Mouse (Mus musculus): ENCODE measurements around the gene Ubqln4. TPM values are rescaled to one million over a fixed set of nuclear protein-coding genes. Genes with fewer than 3 reads are reported as not detected.
"Not testable (repeated sequence)": the region's sequence is repeated elsewhere in the genome, so short reads cannot be mapped to it uniquely, and the experiment has no call there.

The Ubqln4 gene
- total RNA-seq, 2 experiments from 2014 or later, result 91.2 to 91.6 TPM

- intact Hi-C loops (cut with DNase I), result no loop called here
- DNase-seq (ENCODE audit: low spot score in 2 of 2), result no peak
These were observed 32.2 kb downstream of the Ubqln4 start for GRCm38 (mm10) chr3:88585769-88586168.

GRCm38 (mm10) chr3:88586640-88587039 lies 33.1 kb downstream of the Ubqln4 start:
- intact Hi-C loops (cut with DNase I), result no loop called here
- DNase-seq (ENCODE audit: low spot score in 2 of 2), result no peak

- DNase-seq (ENCODE audit: low spot score in 2 of 2), result no peak
- intact Hi-C loops (cut with DNase I), result no loop called here
These were observed 36.7 kb downstream of the Ubqln4 start for GRCm38 (mm10) chr3:88590246-88590645.

- no peak for DNase-seq (ENCODE audit: low spot score in 2 of 2)
- intact Hi-C loops (cut with DNase I), result no loop called here
These were observed 37.5 kb downstream of the Ubqln4 start for GRCm38 (mm10) chr3:88591044-88591443.

GRCm38 (mm10) chr3:88591950-88592731 lies 38.6 kb downstream of the Ubqln4 start:
- peak; percentile 49 to 64 for DNase-seq (ENCODE audit: low spot score in 2 of 2)

GRCm38 (mm10) chr3:88592942-88593576 lies 39.5 kb downstream of the Ubqln4 start:
- no peak for DNase-seq (ENCODE audit: low spot score in 2 of 2)
- intact Hi-C loops (cut with DNase I), result no loop called here

More at GRCm38 (mm10) chr3:88591950-88592731, 38.6 kb downstream of the Ubqln4 start:
- intact Hi-C loops (cut with DNase I), result no loop called here

- intact Hi-C loops (cut with DNase I), result no loop called here
- DNase-seq (ENCODE audit: low spot score in 2 of 2), result no peak
These were observed 40.5 kb downstream of the Ubqln4 start for GRCm38 (mm10) chr3:88593893-88594580.

GRCm38 (mm10) chr3:88596547-88596946 lies 43.0 kb downstream of the Ubqln4 start:
- intact Hi-C loops (cut with DNase I); DNase-seq (ENCODE audit: low spot score in 2 of 2): not testable (repeated sequence)

GRCm38 (mm10) chr3:88602466-88602865 lies 48.9 kb downstream of the Ubqln4 start:
- intact Hi-C loops (cut with DNase I), result loop anchor here (10.0 kb wide), 1 partner anchor 132 kb away; no protein-coding TSS in a partner anchor
- no peak for DNase-seq (ENCODE audit: low spot score in 2 of 2)

- peak in 1 of 2 experiments; percentile 57 for DNase-seq (ENCODE audit: low spot score in 2 of 2)
- intact Hi-C loops (cut with DNase I), result loop anchor here (10.0 kb wide), 1 partner anchor 131 kb away; no protein-coding TSS in a partner anchor
These were observed 50.2 kb downstream of the Ubqln4 start for GRCm38 (mm10) chr3:88603714-88604161.

GRCm38 (mm10) chr3:88604863-88605262 lies 51.3 kb downstream of the Ubqln4 start:
- intact Hi-C loops (cut with DNase I), result loop anchor here (10.0 kb wide), 1 partner anchor 130 kb away; no protein-coding TSS in a partner anchor
- no peak for DNase-seq (ENCODE audit: low spot score in 2 of 2)

- intact Hi-C loops (cut with DNase I), result loop anchor here (2.0 to 10.0 kb wide), 2 partner anchors 27 to 129 kb away; no protein-coding TSS in a partner anchor
- not testable (repeated sequence) for DNase-seq (ENCODE audit: low spot score in 2 of 2)
These were observed 52.1 kb downstream of the Ubqln4 start, which contains the start of gene Arhgef2 for GRCm38 (mm10) chr3:88605666-88606065. Arhgef2 (plus strand) TSS chr3:88605966.

GRCm38 (mm10) chr3:88607065-88607757 lies 53.7 kb downstream of the Ubqln4 start:
- intact Hi-C loops (cut with DNase I), result loop anchor here (2.0 to 10.0 kb wide), 2 partner anchors 26 to 128 kb away; no protein-coding TSS in a partner anchor
- DNase-seq (ENCODE audit: low spot score in 2 of 2), result peak; percentile 89 to 93

- intact Hi-C loops (cut with DNase I), result loop anchor here (2.0 to 10.0 kb wide), 2 partner anchors 25 to 127 kb away; no protein-coding TSS in a partner anchor
- no peak for DNase-seq (ENCODE audit: low spot score in 2 of 2)
These were observed 54.2 kb downstream of the Ubqln4 start for GRCm38 (mm10) chr3:88607758-88608138.

- no peak for DNase-seq (ENCODE audit: low spot score in 2 of 2)
- intact Hi-C loops (cut with DNase I), result loop anchor here (10.0 kb wide), 1 partner anchor 126 kb away; no protein-coding TSS in a partner anchor
These were observed 55.5 kb downstream of the Ubqln4 start for GRCm38 (mm10) chr3:88609066-88609465.

GRCm38 (mm10) chr3:88614418-88614817 lies 60.9 kb downstream of the Ubqln4 start:
- intact Hi-C loops (cut with DNase I), result no loop called here

GRCm38 (mm10) chr3:88615117-88615516 lies 61.6 kb downstream of the Ubqln4 start:
- DNase-seq (ENCODE audit: low spot score in 2 of 2), result no peak
- intact Hi-C loops (cut with DNase I), result no loop called here

More at GRCm38 (mm10) chr3:88614418-88614817, 60.9 kb downstream of the Ubqln4 start:
- DNase-seq (ENCODE audit: low spot score in 2 of 2), result no peak

GRCm38 (mm10) chr3:88615902-88616391 lies 62.4 kb downstream of the Ubqln4 start:
- intact Hi-C loops (cut with DNase I), result no loop called here
- DNase-seq (ENCODE audit: low spot score in 2 of 2), result no peak
